Mouse (Mus musculus) limb, embryonic 10.5 days (tissue): ENCODE results near the gene Tmem56. TPM values are rescaled to one million over a fixed set of nuclear protein-coding genes. Genes with fewer than 3 reads are reported as not detected.

ENCODE experiments used
- DNase-seq: peaks from one replicate; pipeline ENCODE4 v3.0.0-alpha.2; 2017; ENCODE audit warnings: low spot score
- H3K27ac ChIP-seq: fragments of 300-500 bp; sonication (generic); 2 replicates; pipeline ENCODE4 v1.5.1; 2016; ENCODE audit warnings: mild to moderate bottlenecking
- H3K27me3 ChIP-seq: fragments of 300-500 bp; sonication (generic); 2 replicates; pipeline ENCODE4 v1.6.1; 2016; ENCODE audit warnings: low read depth, mild to moderate bottlenecking; ENCODE audit not compliant: poor library complexity, severe bottlenecking
- H3K36me3 ChIP-seq: fragments of 300-500 bp; sonication (generic); 2 replicates; pipeline ENCODE4 v1.6.1; 2016; ENCODE audit warnings: mild to moderate bottlenecking, moderate library complexity
- H3K4me1 ChIP-seq: fragments of 300-500 bp; sonication (generic); 2 replicates; pipeline ENCODE4 v1.6.1; 2016
- H3K4me3 ChIP-seq: fragments of 300-500 bp; sonication (generic); 2 replicates; pipeline ENCODE4 v1.5.1; 2016; ENCODE audit warnings: mild to moderate bottlenecking, moderate library complexity
- H3K9me3 ChIP-seq: fragments of 300-500 bp; sonication (generic); replicated peaks from 2 replicates; pipeline ENCODE4 v1.6.1; 2016; ENCODE audit warnings: mild to moderate bottlenecking
- WGBS: fragments of 180-500 bp; shearing (Covaris S2); methylation state at CpG from one replicate; pipeline ENCODE4 v1.1.7; 2016; 5-methylcytosine and 5-hydroxymethylcytosine counted together
- polyA plus RNA-seq: library from polyadenylated mRNA; unstranded; fragments of >200 nt; fragmentation: Nextera tagmentation; extraction: Ambion mirVana; gene quantifications from 2 replicates; pipeline ENCODE4 v1.2.1, GENCODE M21; 2016

Tmem56 gene
- polyA plus RNA-seq, 1 experiment from 2014 or later, result 0.96 TPM

GRCm38 (mm10) chr3:121272577-121272976, 10.3 kb downstream of the Tmem56 start:
- no peaks in the 10 kb centered on the region for H3K9me3 ChIP-seq
- no peaks in the 10 kb centered on the region for H3K36me3 ChIP-seq
- WGBS, result 79% methylated on average over 2 of the region's 2 CpGs
- H3K4me1 ChIP-seq, result no peaks in the 10 kb centered on the region
- no peak for DNase-seq
- H3K4me3 ChIP-seq, result no peak overlapping the region
- no peak overlapping the region for H3K27ac ChIP-seq
- H3K27me3 ChIP-seq, result no peaks in the 10 kb centered on the region

GRCm38 (mm10) chr3:121267283-121267682, 15.6 kb downstream of the Tmem56 start:
- no peak for DNase-seq
- H3K9me3 ChIP-seq, result no peaks in the 10 kb centered on the region
- no peak overlapping the region for H3K4me3 ChIP-seq
- no peak overlapping the region for H3K27ac ChIP-seq
- H3K4me1 ChIP-seq, result peaks cover 10% of the 10 kb centered on the region
- H3K36me3 ChIP-seq, result no peaks in the 10 kb centered on the region
- 78% methylated on average over 5 of the region's 5 CpGs for WGBS
- peaks cover 30% of the 10 kb centered on the region for H3K27me3 ChIP-seq

- Histone ChIP-seq H3K27me3 (peaks cover 60% of the 10 kb centered on the region), H3K9me3 (no peaks in the 10 kb centered on the region), H3K27ac (no peak overlapping the region), H3K4me3 (no peak overlapping the region), H3K36me3 (no peaks in the 10 kb centered on the region), H3K4me1 (peaks cover 14% of the 10 kb centered on the region)
- WGBS, result 66% methylated on average over 6 of the region's 6 CpGs
- DNase-seq, result no peak
Measured at GRCm38 (mm10) chr3:121264242-121264641, 18.7 kb downstream of the Tmem56 start.

- Histone ChIP-seq H3K27ac (peak overlapping the region; percentile 82), H3K36me3 (no peaks in the 10 kb centered on the region), H3K27me3 (peaks cover 66% of the 10 kb centered on the region), H3K4me1 (peaks cover 14% of the 10 kb centered on the region), H3K4me3 (peak overlapping the region; percentile 80), H3K9me3 (no peaks in the 10 kb centered on the region)
- WGBS, result 3% methylated on average over 20 of the region's 20 CpGs
- DNase-seq, result no peak
Measured at GRCm38 (mm10) chr3:121263205-121263548, 19.7 kb downstream of the Tmem56 start.

- H3K9me3 ChIP-seq, result no peaks in the 10 kb centered on the region
- H3K36me3 ChIP-seq, result no peaks in the 10 kb centered on the region
- peak; percentile 81 for DNase-seq
- H3K27me3 ChIP-seq, result peaks cover 66% of the 10 kb centered on the region
- WGBS, result under 1% methylated on average over 97 of the region's 97 CpGs
- H3K27ac ChIP-seq, result peak overlapping the region; percentile 82
- H3K4me3 ChIP-seq, result peak overlapping the region; percentile 80
- peaks cover 14% of the 10 kb centered on the region for H3K4me1 ChIP-seq
Measured at GRCm38 (mm10) chr3:121262521-121263204, 20.2 kb downstream of the Tmem56 start.

- H3K27ac ChIP-seq, result peak overlapping the region; percentile 82
- H3K27me3 ChIP-seq, result peaks cover 66% of the 10 kb centered on the region
Measured at GRCm38 (mm10) chr3:121261939-121262520, 20.9 kb downstream of the Tmem56 start.

GRCm38 (mm10) chr3:121261251-121261650, 21.6 kb downstream of the Tmem56 start:
- Histone ChIP-seq H3K9me3 (no peaks in the 10 kb centered on the region), H3K4me3 (no peak overlapping the region), H3K27me3 (peaks cover 66% of the 10 kb centered on the region), H3K36me3 (no peaks in the 10 kb centered on the region), H3K4me1 (peaks cover 14% of the 10 kb centered on the region), H3K27ac (no peak overlapping the region)
- DNase-seq, result no peak
- 70% methylated on average over 7 of the region's 7 CpGs for WGBS

More at GRCm38 (mm10) chr3:121261939-121262520, 20.9 kb downstream of the Tmem56 start:
- DNase-seq, result no peak
- Histone ChIP-seq H3K9me3 (no peaks in the 10 kb centered on the region), H3K4me3 (peak overlapping the region; percentile 80), H3K36me3 (no peaks in the 10 kb centered on the region), H3K4me1 (peaks cover 14% of the 10 kb centered on the region)
- 10% methylated on average over 21 of the region's 21 CpGs for WGBS

- H3K36me3 ChIP-seq, result no peaks in the 10 kb centered on the region
- WGBS, result 56% methylated on average over 1 of the region's 1 CpGs
- H3K4me3 ChIP-seq, result no peak overlapping the region
- H3K4me1 ChIP-seq, result peaks cover 14% of the 10 kb centered on the region
- no peak overlapping the region for H3K27ac ChIP-seq
- H3K27me3 ChIP-seq, result peaks cover 66% of the 10 kb centered on the region
- no peaks in the 10 kb centered on the region for H3K9me3 ChIP-seq
- no peak for DNase-seq
Measured at GRCm38 (mm10) chr3:121260831-121261230, 22.1 kb downstream of the Tmem56 start.

GRCm38 (mm10) chr3:121260041-121260440, 22.9 kb downstream of the Tmem56 start:
- H3K27ac ChIP-seq, result no peak overlapping the region
- no peak overlapping the region for H3K4me3 ChIP-seq
- WGBS, result 82% methylated on average over 7 of the region's 7 CpGs
- peaks cover 14% of the 10 kb centered on the region for H3K4me1 ChIP-seq
- no peaks in the 10 kb centered on the region for H3K9me3 ChIP-seq
- no peaks in the 10 kb centered on the region for H3K36me3 ChIP-seq
- H3K27me3 ChIP-seq, result peaks cover 64% of the 10 kb centered on the region
- no peak for DNase-seq

- Histone ChIP-seq H3K27ac (no peak overlapping the region), H3K4me3 (no peak overlapping the region), H3K36me3 (no peaks in the 10 kb centered on the region), H3K9me3 (no peaks in the 10 kb centered on the region), H3K4me1 (peaks cover 14% of the 10 kb centered on the region), H3K27me3 (peaks cover 52% of the 10 kb centered on the region)
- WGBS, result 83% methylated on average over 20 of the region's 20 CpGs
- DNase-seq, result no peak
Measured at GRCm38 (mm10) chr3:121258521-121259478, 24.1 kb downstream of the Tmem56 start.

GRCm38 (mm10) chr3:121257418-121257817, 25.5 kb downstream of the Tmem56 start:
- Histone ChIP-seq H3K9me3 (no peaks in the 10 kb centered on the region), H3K4me3 (no peak overlapping the region), H3K27ac (no peak overlapping the region), H3K4me1 (peaks cover 5% of the 10 kb centered on the region), H3K36me3 (no peaks in the 10 kb centered on the region), H3K27me3 (peaks cover 38% of the 10 kb centered on the region)
- WGBS, result 80% methylated on average over 10 of the region's 10 CpGs
- no peak for DNase-seq

GRCm38 (mm10) chr3:121256131-121256530, 26.8 kb downstream of the Tmem56 start:
- WGBS, result 85% methylated on average over 8 of the region's 8 CpGs
- DNase-seq, result no peak
- Histone ChIP-seq H3K27ac (no peak overlapping the region), H3K27me3 (peaks cover 25% of the 10 kb centered on the region), H3K4me3 (no peak overlapping the region), H3K4me1 (no peaks in the 10 kb centered on the region), H3K36me3 (no peaks in the 10 kb centered on the region), H3K9me3 (no peaks in the 10 kb centered on the region)

GRCm38 (mm10) chr3:121255501-121255900, 27.4 kb downstream of the Tmem56 start:
- no peaks in the 10 kb centered on the region for H3K4me1 ChIP-seq
- 91% methylated on average over 7 of the region's 7 CpGs for WGBS
- no peak overlapping the region for H3K27ac ChIP-seq
- DNase-seq, result no peak
- peaks cover 19% of the 10 kb centered on the region for H3K27me3 ChIP-seq
- no peak overlapping the region for H3K4me3 ChIP-seq
- no peaks in the 10 kb centered on the region for H3K9me3 ChIP-seq
- H3K36me3 ChIP-seq, result no peaks in the 10 kb centered on the region
